Mouse (Mus musculus): ENCODE measurements at regions not wholly inside any gene's neighbourhood (a gene's known extent, or its start where the extent isn't known, plus 50 kb on each side); places are given as distances from the start of the nearest gene placed in this dataset.

GRCm38 (mm10) chr14:103458340-103458739 is 54.8 kb upstream of the Scel start:
- DNase-seq, result no peak

- DNase-seq, result no peak
These were observed 57.0 kb upstream of the Scel start for GRCm38 (mm10) chr14:103456106-103456505.

GRCm38 (mm10) chr14:103450756-103451155 is 62.4 kb upstream of the Scel start:
- DNase-seq, result no peak

DNA sequence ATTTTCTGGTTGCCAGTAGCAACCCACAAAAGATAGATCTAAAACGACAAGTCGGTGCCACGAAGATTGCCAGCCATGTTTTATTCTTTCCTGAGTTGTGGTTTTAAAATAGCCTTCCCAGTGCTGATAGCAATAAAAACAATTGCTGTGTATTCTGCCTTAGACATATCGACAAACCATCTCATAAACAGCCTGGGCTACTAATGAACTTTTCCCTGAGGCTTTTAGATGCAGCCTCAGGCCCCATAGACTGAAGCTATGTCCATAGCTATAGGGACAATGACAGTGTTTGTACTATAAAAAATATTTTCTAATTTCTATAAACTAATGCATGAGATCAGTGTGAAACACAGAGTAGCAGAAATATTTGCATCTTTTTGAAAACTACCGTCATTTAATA is 63.7 kb upstream of the Scel start:
- no peak for DNase-seq

DNA sequence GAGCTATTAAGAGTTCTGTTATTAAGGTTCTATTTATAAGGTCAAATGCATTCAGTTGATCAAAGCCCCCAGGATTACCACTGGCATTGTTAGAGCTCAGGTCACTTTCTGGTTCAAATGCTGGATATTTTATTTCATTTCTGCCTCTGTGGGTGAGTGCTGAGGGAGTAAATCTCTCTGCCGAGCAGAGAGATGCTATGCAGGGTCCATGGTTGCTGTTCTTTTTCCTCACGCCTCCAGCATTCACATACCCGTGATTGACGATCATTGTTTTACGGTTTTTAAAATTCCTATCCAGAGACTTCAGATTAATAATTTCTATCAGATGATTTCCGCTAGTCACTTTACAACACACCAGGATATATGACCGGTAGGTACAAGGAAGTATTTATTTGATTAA is 64.1 kb upstream of the Scel start:
- DNase-seq, result no peak

DNA sequence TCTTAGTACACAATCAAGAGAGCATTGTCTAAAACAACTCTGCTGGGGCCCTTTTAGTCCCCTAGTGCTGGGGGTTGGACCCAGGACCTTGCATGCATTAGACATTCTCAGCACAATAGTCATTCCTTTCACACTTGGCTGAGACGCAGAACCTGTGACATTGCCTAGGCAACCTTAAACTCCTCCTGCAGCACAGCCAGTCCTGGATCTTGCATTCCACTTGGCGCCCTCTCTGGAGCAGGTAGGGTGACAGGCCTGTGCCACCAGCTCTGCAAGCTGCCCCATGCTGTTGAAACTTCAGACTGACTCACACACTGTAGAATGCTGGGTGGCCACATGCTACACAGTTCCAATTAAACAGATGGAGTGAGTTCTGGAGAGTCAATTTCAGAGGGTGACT is 66.5 kb upstream of the Scel start:
- peak; percentile 45 for DNase-seq

- no peak for DNase-seq
These were observed 71.6 kb upstream of the Scel start for GRCm38 (mm10) chr14:103441454-103442065.

- no peak for DNase-seq
These were observed 72.9 kb upstream of the Scel start for GRCm38 (mm10) chr14:103440243-103440642.

DNA sequence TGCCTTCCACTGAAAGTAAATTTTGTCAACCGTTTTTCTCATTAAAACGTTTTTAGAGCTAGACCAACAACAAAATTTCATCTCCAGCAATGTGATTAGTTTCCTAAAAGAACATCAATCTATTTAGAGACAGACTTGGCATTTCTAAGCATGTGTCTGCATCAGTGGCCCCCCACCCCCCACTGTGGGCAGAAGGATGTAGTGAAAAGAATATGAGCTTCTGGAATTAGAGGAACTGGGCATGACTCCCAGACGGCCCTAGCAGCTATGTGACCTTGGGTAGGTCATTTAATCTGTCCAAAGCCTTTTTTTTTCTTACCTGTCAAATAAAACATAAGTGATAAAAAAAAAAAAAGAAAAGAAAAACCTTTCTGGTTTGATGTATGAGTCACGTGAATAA is 78.9 kb upstream of the Scel start:
- DNase-seq, result peak; percentile 12

DNA sequence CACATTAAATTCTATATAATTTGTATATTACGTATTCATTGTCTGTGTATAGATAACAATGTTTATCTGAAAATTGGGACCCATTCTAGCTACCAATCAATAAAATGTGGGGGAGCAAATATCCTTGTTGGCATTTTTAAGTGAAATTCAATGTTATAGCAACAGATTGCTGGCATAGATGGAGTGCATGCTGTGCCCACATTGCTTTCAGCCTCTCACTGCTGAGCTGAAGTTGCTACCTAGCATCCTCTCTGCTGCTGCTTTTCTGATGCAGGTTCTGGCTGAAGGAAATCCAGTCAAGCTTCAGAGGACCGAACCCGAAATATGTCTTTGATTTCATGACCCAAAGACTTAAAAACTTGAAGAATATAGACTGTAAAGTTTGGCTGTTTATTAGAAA is 80.0 kb upstream of the Scel start:
- no peak for DNase-seq

GRCm38 (mm10) chr14:103427873-103428272 is 81.3 kb upstream of the Mycbp2 start:
- DNase-seq, result no peak

DNA sequence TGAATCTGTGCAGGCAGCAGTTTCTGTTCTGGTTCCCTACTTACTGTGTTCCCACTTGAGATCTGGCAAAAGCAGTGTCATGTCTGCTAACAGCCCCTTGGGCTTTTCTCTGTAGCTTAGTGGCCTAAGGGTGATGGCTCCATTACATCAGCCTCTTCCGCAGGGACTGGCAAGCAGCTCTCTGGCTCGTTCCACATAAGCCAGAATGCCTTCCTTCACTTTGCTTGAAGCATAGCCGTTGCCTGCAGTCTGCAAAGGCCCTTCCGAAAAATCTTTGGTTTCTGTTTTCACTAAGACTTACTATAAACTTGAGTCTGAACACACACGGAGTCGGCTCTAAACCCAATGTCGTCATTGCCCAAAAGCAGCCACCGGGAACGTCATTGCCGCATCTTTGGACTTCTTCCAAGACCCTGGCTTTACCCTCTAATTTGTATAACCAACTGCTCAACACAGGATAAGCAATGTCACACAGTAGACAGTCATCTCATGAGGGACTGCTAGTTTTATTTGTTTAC is 74.8 kb upstream of the Mycbp2 start:
- DNase-seq, result no peak

DNA sequence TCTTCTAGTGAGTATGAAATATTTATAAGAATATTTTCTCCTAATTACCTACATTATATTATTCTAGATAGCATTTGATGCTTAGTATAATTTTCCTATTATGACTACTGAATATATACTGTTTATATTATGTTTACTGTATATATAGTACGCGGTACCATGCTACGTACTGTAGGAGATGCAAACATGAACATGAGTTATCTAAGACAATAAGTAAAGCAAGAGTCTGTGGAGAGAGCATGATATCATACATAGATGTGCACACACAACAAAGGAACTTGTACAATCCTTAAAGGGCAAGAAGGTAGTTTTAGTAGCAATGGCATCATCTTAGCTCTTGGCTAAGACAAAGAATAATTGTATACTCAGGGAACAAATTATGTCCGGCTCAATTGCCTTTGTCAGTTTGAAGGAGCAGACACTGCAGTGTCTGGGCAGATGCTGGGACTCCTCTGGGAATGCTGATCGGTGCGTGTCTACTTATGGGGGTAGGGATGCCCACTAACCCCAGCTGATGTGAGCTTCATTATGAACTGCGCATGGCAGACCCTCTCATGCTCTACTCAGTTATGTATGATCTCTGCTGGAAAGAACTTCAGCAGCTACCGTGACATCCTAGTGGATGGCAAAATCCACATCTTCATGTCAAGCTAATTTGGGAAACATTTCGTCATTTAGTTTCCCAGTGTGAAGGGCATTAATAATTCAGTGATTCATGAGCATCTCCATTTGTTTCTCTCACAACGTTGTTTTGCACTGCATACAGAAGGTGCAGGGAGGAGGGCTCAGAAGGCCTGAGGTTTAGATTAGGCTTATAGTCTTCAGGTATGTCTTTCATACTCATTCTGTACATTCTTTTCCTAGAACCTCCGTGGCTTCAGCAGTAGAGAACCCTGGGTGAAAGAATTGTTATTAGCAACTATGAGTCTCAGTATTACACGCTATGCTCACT is 70.8 kb upstream of the Mycbp2 start:
- DNase-seq, result no peak

- no peak for DNase-seq
These were observed 58.0 kb upstream of the Mycbp2 start for GRCm38 (mm10) chr14:103404611-103405010.

DNA sequence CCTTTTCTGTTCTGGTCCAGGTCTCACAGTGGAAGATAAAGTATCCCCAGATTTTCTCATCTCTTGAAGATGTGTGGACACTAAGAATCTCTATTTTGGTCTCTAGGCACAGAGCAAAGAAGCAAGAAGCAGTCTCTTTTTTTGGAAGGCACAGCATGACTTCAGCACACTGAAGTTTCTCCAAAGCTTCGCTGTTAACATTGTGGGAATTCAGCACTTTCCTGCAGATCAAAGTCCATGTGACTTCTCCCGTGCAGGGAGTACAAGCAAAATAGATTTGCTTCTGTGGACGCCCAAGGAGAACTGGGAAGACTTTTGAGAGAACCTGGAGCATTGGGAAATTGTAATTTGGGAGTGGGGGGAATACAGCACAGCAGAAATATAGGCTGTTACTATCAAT is 56.4 kb upstream of the Mycbp2 start:
- peak; percentile 17 for DNase-seq

DNA sequence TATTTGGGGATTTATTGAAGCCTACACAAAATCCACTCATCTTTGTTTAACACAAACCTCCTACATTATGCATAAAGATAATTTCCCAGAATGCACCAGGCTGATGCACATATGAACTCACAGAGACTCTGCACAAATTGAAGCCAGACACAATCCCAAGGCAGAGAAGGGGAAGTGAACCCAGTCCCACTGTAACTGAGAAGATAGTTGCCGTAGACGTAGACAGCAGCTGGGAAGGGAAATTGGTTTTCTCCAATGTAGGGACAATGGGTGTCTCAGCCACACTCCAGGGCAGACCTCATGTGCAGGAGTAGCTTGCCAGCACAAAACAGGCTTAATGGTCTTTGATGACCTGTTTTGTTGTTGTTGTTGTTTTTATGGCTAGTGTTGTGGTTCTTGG is 55.4 kb upstream of the Mycbp2 start:
- DNase-seq, result no peak

- DNase-seq, result no peak
These were observed 54.7 kb upstream of the Mycbp2 start for GRCm38 (mm10) chr14:103401280-103401679.

DNA sequence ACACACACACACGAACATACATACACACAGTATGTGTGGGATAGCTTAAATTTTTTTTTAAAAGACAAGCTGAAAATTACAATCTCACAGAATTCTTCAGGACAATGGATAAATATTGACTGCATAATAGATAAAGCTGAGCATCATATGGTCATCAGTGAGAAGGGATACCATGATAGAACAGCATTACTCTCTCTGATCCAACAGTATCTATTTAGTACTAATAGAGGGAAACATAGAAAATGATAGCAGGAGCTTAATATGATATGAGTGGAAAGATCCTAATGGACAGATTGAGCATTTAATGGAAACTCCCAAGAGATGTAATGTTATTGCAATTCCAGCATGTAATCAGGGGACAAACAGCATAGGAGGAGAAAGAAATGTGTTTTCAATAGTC is 51.8 kb upstream of the Mycbp2 start:
- no peak for DNase-seq

All from kidney, postnatal 14 days (tissue).